Mouse (Mus musculus) large intestine, adult 2 months (tissue): ENCODE data around the gene Gemin6. TPM values are rescaled to one million over a fixed set of nuclear protein-coding genes. Genes with fewer than 3 reads are reported as not detected.
"Not testable (repeated sequence)": the region's sequence is repeated elsewhere in the genome, so short reads cannot be mapped to it uniquely, and the experiment has no call there.

ENCODE experiments used
- DNase-seq: peaks from one replicate; pipeline ENCODE4 v3.0.0-alpha.2; 2012; ENCODE audit warnings: low read depth, low spot score
- WGBS: fragments of 180-500 bp; shearing (Covaris S2); methylation state at CpG from one replicate; pipeline ENCODE4 v1.1.7; 2018; 5-methylcytosine and 5-hydroxymethylcytosine counted together
- polyA plus RNA-seq: library from polyadenylated mRNA; depleted of rRNA; stranded (reverse); fragments of >200 nt; gene quantifications from 2 replicates; pipeline ENCODE4 v1.2.3, GENCODE M21; 2012; rRNA removed

Gemin6 gene
- polyA plus RNA-seq, 1 experiment: 5.4 TPM

DNA sequence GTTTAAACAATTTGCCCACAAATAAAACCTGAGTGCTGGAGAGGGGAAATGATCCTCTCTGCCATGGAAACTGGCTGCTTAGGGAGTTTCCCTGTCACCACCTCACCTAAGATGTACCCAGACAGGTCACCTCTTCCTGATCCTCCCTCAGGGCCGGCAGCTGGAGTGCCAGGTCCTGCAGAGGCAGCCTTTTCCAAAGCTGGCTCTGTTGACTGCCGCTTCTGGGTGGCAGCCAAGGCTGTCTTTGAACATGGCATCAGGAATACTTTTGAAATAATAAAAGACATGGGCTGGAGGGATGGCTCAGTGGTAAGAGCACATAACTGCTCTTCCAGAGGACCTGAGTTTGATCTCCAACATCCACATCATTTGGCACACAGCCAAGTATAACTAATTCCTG, 5.2 kb downstream of the Gemin6 start:
- no peak for DNase-seq
- WGBS: 38% methylated on average over 2 of the region's 2 CpGs

DNA sequence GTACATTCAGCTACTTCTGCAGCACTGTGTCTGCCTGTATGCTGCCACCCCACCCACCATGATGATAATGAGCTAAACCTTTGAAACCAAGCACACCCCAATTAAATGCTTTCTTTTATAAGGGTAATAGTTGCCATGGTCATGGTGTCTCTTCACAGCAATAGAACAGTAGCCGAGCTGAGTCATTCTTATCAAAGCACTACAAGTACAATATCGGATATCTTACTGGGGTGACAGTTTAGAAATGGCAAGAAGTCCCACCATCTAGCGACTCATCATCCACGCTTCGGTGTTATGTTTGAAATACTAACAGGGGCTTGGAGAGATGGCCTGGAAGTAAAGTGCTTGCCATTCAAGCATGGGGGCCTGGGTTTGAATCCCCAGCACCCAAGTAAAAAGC, 9.6 kb downstream of the Gemin6 start:
- no peak for DNase-seq
- whole genome bisulfite sequencing: 89% methylated on average over 5 of the region's 5 CpGs

DNA sequence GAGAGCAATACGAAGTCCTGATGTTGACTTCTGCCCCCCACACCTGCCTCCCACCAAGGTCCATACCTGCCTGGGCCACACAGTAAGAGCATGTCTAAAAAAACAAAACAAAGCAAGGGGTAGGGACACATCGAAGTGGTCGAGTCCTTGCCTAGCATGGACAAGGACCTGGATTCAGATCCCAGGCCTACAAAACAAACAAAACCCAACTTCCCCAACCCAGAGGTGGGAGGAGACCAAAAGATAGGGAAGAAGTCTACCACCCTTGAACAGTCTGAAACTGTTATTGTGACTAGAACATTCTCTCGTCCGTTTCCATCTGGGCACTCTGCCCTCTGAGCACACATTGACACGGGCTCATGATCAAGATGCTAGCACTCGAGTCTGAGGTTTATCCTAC, 10.1 kb downstream of the Gemin6 start:
- WGBS: 63% methylated on average over 7 of the region's 7 CpGs
- no peak for DNase-seq

DNA sequence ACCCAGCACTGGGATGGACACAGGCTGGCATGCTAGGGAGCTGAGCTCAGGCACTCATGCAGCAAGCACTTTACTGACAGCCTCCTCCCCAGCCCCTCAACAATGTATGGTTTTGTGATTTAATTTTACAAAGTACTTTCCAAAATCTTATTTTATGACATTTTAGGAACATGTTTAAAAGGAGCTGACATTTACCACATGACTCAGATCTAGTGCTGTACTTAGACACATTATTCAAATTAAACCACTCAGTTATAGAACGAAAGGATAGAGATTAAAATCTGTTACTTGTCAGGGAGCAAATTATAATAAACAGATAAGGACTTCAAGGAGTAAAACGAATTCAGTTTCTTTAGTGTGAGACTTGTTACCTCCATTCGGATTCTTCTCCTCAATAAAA, 11.2 kb downstream of the Gemin6 start:
- DNase-seq: no peak
- WGBS: 74% methylated on average over 3 of the region's 3 CpGs

DNA sequence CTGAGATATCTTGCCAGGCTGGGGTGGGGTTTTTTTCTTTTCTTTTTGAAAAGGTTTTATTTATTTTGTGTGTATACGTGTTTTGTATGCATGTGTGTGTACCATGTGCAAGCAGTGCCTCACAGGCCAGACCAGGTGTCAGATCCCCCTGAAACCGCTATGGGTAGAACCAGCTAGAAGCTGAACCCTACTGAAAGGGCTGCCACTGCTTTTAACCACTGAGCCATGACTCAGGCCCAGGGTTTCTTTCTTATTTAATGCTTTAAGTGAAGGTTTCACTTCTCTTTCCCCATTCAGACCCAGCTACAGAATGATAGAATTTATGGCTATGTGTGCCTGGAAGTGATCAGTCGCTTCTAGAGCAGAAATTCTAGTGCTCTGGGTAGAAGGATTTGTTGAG, 12.6 kb downstream of the Gemin6 start:
- 92% methylated on average over 3 of the region's 3 CpGs for WGBS

DNA sequence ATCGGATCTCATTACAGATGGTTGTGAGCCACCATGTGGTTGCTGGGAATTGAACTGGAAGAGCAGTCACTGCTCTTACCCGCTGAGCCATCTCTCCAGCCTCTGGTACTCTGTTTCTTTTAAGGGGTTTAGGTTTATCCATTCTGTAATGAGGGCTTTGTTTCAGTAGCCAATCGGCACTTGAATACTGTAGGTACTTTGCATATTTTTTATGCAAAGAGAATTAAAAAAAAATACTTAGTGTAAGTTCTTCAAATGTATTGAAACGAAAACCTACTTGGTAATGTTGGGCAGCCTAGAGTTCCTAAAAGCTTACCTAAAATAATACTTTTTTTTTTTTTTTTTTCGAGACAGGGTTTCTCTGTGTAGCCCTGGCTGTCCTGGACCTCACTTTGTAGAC, 13.2 kb downstream of the Gemin6 start:
- DNase-seq: no peak
- WGBS: 86% methylated on average over 5 of the region's 5 CpGs

More for the DNA sequence above, 12.6 kb downstream of the Gemin6 start:
- no peak for DNase-seq

DNA sequence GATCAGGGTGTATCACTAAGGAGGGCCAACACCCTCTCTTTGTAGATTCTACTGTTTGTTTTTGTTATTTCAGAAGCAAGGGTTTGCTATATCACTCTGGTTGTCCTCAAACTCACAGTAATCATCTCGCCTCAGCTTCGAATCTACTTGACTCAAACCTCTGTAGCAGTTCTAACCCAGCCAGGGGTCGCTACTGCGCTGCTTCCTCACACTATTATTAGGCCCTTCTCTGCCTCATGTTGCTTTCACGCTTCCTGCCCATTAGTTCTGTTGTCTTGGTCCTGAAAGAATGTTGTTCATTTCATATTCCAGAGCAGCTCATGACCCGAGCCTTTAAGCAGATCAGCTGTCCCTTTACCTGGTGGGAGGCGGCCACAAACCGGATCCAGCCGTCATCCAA, 17.4 kb downstream of the Gemin6 start:
- WGBS: 94% methylated on average over 9 of the region's 9 CpGs

DNA sequence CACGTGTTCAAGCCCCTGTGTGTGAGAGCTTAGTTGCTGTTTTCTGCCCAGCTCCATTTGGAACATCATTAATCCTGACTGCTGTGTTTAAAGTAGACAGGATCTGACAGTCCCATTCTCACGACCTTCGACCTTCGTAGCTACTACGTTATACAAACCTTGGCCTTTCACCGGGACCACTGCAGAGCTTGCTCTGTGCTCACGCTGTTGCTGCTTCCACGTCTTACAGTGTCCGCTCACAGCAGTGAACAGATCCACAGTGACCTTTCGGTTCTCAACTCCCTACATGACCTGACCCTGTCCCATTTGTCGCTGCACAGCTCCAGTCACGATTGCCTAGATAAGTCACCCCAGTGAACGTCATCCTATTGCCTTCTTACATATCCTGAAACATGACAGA, 18.9 kb downstream of the Gemin6 start:
- no peak for DNase-seq
- WGBS: 76% methylated on average over 13 of the region's 13 CpGs

More for the DNA sequence above, 17.4 kb downstream of the Gemin6 start:
- no peak for DNase-seq

DNA sequence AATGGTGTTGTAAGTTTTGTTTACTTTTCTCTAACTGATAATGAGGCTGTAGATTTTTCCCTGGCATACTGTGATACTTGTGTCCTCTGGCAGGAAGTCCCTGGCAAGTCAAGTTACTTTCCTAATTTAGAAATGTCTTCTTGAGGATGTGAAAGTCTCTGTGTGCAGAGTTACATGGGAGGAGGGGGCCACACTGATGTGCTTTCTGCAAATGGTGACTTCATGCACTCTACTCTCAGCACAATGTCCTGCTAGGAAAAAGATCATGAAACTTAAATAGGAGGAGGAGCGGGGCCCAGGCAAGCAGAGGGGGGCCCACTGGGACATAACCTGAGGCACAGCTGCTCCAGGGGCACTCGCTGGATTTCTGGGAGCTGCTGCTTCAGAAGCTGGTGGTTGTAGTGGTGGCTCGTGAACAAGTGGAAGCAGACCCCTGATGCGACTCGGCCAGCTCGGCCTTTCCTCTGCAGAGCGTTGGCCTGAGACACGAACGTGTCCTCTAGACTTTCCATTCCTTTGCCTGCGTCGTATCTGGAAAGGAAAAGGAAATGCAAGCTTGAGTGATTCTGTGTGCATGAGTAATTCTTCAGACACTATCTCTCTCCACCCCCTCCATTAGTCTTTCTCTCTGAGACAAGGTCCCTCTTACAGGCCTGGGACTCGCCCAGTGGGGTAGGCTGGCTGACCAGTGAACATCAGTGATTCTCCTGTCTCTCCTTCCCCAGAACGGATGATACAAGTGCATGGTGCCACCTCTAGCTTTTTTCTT, 28.7 kb downstream of the Gemin6 start:
- no peak for DNase-seq
- WGBS: 83% methylated on average over 13 of the region's 13 CpGs

DNA sequence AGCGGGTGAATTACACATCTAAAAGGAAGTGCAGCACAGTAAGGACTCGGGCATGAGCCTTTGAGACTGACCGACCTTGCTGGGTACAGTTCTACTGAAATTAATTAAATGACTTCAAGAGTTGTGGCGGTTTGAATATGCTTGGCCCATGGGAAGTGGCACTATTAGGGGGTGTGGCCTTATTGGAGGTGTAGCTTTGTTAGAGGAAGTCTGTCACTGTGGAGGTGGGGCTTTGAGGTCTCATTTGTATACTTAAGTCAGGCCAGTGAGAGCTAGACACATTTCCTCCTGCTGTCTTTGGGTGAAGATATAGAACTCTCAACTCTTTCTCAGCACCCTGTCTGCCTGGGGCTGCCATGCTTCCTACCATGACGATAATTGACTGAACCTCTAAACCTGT, 30.2 kb downstream of the Gemin6 start:
- WGBS: 98% methylated on average over 5 of the region's 5 CpGs
- no peak for DNase-seq

DNA sequence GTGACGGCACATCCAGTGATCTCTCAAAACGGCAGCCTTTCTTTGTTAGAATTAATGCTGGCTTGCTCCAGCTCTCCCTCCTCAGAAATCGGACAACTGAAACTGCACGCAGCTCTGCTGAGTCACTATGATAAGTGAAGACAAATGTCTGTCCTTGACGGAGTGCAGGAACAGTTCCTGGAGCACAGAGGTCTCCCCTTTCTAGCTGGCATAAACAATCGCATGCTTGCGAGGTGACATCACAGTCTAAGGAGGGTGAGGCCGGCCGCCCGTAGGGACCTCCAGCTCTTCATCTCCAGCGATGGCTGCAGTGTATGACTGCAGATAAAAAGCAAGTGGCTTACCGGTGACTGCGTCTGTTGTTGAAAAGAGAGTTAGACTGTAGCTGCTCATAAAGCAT, 31.0 kb downstream of the Gemin6 start:
- WGBS: 37% methylated on average over 13 of the region's 13 CpGs
- DNase-seq: no peak

DNA sequence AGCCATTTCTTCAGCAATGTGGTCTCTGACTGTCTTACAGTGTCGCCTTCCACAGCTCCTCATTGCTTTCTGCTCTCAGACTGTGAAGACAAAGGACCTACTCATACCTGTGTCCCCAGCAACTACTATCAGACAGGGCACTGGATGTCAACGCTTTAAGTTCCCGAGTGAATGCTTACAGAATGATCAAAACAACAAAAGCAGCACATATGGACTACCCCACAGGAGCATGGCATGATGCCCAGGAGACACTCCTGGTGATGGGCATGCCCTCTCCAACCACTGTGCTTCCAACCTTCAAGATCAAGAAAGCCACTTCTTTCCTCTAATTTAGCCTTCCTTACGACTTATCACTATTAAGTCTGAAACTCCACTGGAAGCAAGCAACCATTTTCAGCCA, 42.8 kb downstream of the Gemin6 start:
- WGBS: 92% methylated on average over 4 of the region's 4 CpGs
- no peak for DNase-seq

DNA sequence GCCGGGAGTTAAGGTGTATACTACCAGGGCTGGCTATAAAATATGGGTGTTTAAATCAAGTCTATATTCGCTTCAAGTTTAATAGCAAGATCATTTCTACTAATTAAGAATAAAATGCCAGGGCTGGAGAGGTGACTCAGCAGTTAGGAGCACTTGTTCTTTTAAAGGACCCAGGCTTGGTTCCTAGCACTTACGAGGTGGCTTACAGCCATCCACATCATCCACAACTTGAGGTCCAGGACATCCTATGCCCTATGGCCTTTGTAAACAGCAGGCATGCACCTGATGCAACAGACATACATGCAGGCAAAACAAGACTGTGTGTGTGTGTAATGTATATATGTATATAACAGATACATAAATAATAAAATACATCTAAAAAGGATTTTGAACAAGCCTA, 43.9 kb downstream of the Gemin6 start:
- no peak for DNase-seq
- WGBS: 96% methylated on average over 3 of the region's 3 CpGs

DNA sequence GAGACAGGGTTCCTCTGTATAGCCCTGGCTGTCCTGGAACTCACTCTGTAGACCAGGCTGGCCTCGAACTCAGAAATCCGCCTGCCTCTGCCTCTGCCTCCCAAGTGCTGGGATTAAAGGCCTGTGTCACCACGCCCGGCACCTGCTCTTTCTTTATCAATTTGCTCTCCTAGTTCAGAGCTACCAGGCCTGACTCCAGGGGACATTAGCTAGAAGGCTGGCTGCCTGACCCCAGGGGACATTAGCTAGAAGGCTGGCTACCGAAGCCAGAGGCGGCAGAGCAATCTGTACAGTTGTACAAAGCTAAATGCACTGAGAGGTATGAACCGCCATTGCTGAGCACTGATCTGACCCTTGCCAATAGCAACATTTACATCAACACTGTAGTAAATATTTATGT, 46.4 kb downstream of the Gemin6 start:
- 96% methylated on average over 7 of the region's 7 CpGs for WGBS
- not testable (repeated sequence) for DNase-seq

Other genes with a start within 250 kb of the Gemin6 start
- gene Hnrnpll, start 162.1 kb upstream of the Gemin6 start, polyA plus RNA-seq: 10.1 and 13.8 TPM in 2 replicates
- 40.4 and 76.9 TPM in 2 replicates for gene Galm, start 97.0 kb upstream of the Gemin6 start, polyA plus RNA-seq
- 56.5 and 59.8 TPM in 2 replicates for gene Srsf7, start 17.1 kb upstream of the Gemin6 start, polyA plus RNA-seq
- not detected in 2 replicates for gene Ttc39d, start 17.0 kb upstream of the Gemin6 start, polyA plus RNA-seq
- gene Morn2, start 65.8 kb downstream of the Gemin6 start, polyA plus RNA-seq: 3.9 and 4.3 TPM in 2 replicates
- 4.8 and 8.4 TPM in 2 replicates for gene Dhx57, start 66.0 kb downstream of the Gemin6 start, polyA plus RNA-seq
- gene Arhgef33, start 83.0 kb downstream of the Gemin6 start, polyA plus RNA-seq: 0.02 and 0.19 TPM in 2 replicates
- gene Gm10190, start 149.1 kb downstream of the Gemin6 start, polyA plus RNA-seq: not detected in 2 replicates